In the genomic region with DNA sequence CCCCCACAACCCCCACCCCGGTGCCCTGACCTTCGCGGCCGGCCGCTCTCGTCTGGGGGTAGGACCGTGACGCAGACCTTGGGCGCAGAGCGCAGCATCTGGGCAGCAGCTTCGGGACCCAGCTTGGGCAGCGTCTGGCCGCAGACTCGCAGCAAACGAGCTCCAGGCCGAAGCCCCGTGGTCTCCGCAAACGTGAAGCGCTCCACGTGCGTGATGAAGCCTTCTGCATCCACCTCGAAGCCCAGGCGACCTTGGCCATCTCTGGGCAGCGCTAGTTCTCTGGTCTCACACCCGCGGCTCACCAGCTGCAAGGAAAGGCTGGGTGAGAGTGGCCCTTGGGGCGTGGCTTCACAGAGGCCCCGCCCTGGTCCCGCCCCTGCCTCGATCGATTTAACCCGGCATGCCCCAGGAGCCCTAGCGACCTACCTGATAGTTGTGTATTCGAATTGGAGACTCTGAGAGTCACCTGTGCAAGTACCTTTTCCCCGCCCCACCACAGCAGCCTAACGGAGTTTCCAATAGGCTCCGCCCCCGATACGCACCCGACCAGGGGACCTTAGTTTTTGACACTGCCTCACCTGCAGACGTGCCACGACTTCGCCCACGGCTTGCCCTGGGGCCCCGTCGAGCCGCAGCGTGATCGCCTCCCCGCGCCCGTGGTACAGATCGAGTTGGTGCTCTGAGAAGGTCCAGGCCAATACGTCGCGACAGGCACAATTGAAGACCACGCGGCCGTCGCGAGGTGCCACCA, we compare ENCODE assay signal across 8 mouse cellular contexts. TPM values are rescaled to one million over a fixed set of nuclear protein-coding genes. Genes with fewer than 3 reads are reported as not detected.
DNase-seq lines count a peak whose midpoint lies in the region; ATAC-seq and TF ChIP-seq lines count a peak whose summit lies in the region.

No protein-coding gene starts in this region.

- H3K36me3 ChIP-seq in heart, embryonic 13.5 days = peaks cover 89% of the 10 kb centered on the region
- no peaks in the 10 kb centered on the region for H3K36me3 ChIP-seq in hindbrain, embryonic 16.5 days (ENCODE audit: control insufficient read depth, insufficient read depth, low read length)
- no peaks in the 10 kb centered on the region for H3K36me3 ChIP-seq in midbrain, embryonic 11.5 days (ENCODE audit: control insufficient read depth, insufficient read depth, low read length)

- 13% methylated on average over 62 of the region's 62 CpGs for WGBS in heart, embryonic 13.5 days
- 8% methylated on average over 62 of the region's 62 CpGs for WGBS in hindbrain, embryonic 16.5 days
- 4% methylated on average over 62 of the region's 62 CpGs for WGBS in midbrain, embryonic 11.5 days

- no peak for TF ChIP-seq CTCF in cortical plate, adult 2 months (IDR thresholded peaks at IDR 0.05; ENCODE audit: extremely low read depth, insufficient read depth, low read length)

- no peak; the same call in 1 of the 2 replicates for TF ChIP-seq POLR2A in cortical plate, adult 2 months (IDR thresholded peaks at IDR 0.05; ENCODE audit: extremely low read depth, insufficient read depth, low read length)

- DNase-seq in heart, adult 8-10 months (ENCODE audit: low spot score) = no peak
- peak; percentile 97 for DNase-seq in midbrain, embryonic 11.5 days (ENCODE audit: low spot score, missing footprints)
- DNase-seq in right cerebral cortex, adult 2 months (ENCODE audit: low spot score in 2 of 2) = no peak
- no peak for DNase-seq in adipocyte (ENCODE audit: low spot score)
- DNase-seq in left cerebral cortex, adult 8-10 months (ENCODE audit: low spot score in 2 of 2) = no peak

- no peaks in the 10 kb centered on the region for H3K9me3 ChIP-seq in heart, embryonic 13.5 days
- no peaks in the 10 kb centered on the region for H3K9me3 ChIP-seq in hindbrain, embryonic 16.5 days (ENCODE audit: control insufficient read depth, low read length)
- no peaks in the 10 kb centered on the region for H3K9me3 ChIP-seq in midbrain, embryonic 11.5 days (ENCODE audit: control insufficient read depth, low read length)

- H3K9ac ChIP-seq in heart, embryonic 13.5 days = peak overlapping the region; percentile 68
- peak overlapping the region; percentile 65 for H3K9ac ChIP-seq in hindbrain, embryonic 16.5 days (ENCODE audit: low read depth, low read length)
- H3K9ac ChIP-seq in midbrain, embryonic 11.5 days (ENCODE audit: low read length) = peak overlapping the region; percentile 29; the same call in 1 of the 2 replicates

- peak overlapping the region; percentile 50 for H3K4me3 ChIP-seq in heart, embryonic 13.5 days
- H3K4me3 ChIP-seq in cortical plate, adult 2 months (ENCODE audit: insufficient read depth, low read length) = peak overlapping the region; percentile 47
- H3K4me3 ChIP-seq in hindbrain, embryonic 16.5 days (ENCODE audit: low read length) = peak overlapping the region; percentile 49
- peak overlapping the region; percentile 39 for H3K4me3 ChIP-seq in midbrain, embryonic 11.5 days (ENCODE audit: low read depth, low read length)

- H3K27me3 ChIP-seq in heart, embryonic 13.5 days (replicated peaks) = peaks cover 30% of the 10 kb centered on the region
- H3K27me3 ChIP-seq in hindbrain, embryonic 16.5 days (replicated peaks; ENCODE audit: control insufficient read depth, insufficient read depth, low read length) = peaks cover 23% of the 10 kb centered on the region
- H3K27me3 ChIP-seq in midbrain, embryonic 11.5 days (ENCODE audit: control insufficient read depth, insufficient read depth, low read length) = peaks cover 25% of the 10 kb centered on the region

- H3K4me1 ChIP-seq in heart, embryonic 13.5 days = peaks cover 22% of the 10 kb centered on the region
- H3K4me1 ChIP-seq in cortical plate, adult 2 months (ENCODE audit: control insufficient read depth, insufficient read depth, low read length) = no peaks in the 10 kb centered on the region
- peaks cover 13% of the 10 kb centered on the region for H3K4me1 ChIP-seq in hindbrain, embryonic 16.5 days (ENCODE audit: control insufficient read depth, insufficient read depth, low read depth, low read length)
- peaks cover 14% of the 10 kb centered on the region for H3K4me1 ChIP-seq in midbrain, embryonic 11.5 days (ENCODE audit: control insufficient read depth, insufficient read depth, low read length)

- H3K4me2 ChIP-seq in heart, embryonic 13.5 days = peak overlapping the region; percentile 80
- peak overlapping the region; percentile 79 for H3K4me2 ChIP-seq in hindbrain, embryonic 16.5 days (ENCODE audit: low read length)
- H3K4me2 ChIP-seq in midbrain, embryonic 11.5 days = peak overlapping the region; percentile 76

- ATAC-seq in heart, embryonic 13.5 days (ENCODE audit: extremely low read depth, insufficient number of reproducible peaks, low FRiP score, low TSS enrichment) = peak; percentile 2; the same call in 1 of the 2 replicates
- ATAC-seq in hindbrain, embryonic 16.5 days = peak; percentile 49
- ATAC-seq in midbrain, embryonic 11.5 days (ENCODE audit: low FRiP score) = peak; percentile 81

- no peak overlapping the region for H3K27ac ChIP-seq in heart, embryonic 13.5 days (replicated peaks)
- H3K27ac ChIP-seq in cortical plate, adult 2 months (ENCODE audit: insufficient read depth, low read length) = no peak overlapping the region
- no peak overlapping the region for H3K27ac ChIP-seq in hindbrain, embryonic 16.5 days (ENCODE audit: low read depth, low read length)
- no peak overlapping the region for H3K27ac ChIP-seq in midbrain, embryonic 11.5 days (ENCODE audit: low read depth, low read length)

RNA-seq across cellular contexts. Expression of a gene that starts 9.4 kb away (rescaled TPM):
- polyA plus RNA-seq in heart, embryonic 13.5 days (2015; fragmentation: Nextera tagmentation; extraction: Ambion mirVana) = 21.9 and 23.2 TPM in 2 replicates
- total RNA-seq in heart, adult 8-10 months (2022) = 10 to 100 TPM; 14.9 to 23.5 (median 17.8) TPM
- polyA plus RNA-seq in cortical plate, adult 2 months (2012; rRNA removed) = 16.9 and 17.7 TPM in 2 replicates
- polyA plus RNA-seq in hindbrain, embryonic 16.5 days (2015; fragmentation: Nextera tagmentation; extraction: Ambion mirVana) = 14.3 and 19.1 TPM in 2 replicates
- polyA plus RNA-seq in midbrain, embryonic 11.5 days (2014; fragmentation: Nextera tagmentation; extraction: Ambion mirVana) = 8.8 and 10.9 TPM in 2 replicates
- total RNA-seq in left cerebral cortex, adult 8-10 months (2022) = 10 to 100 TPM; 12.5 to 20.7 (median 14.9) TPM

RNA-seq across cellular contexts. Expression of a gene that starts 16.9 kb away (rescaled TPM):
- 35.9 and 37.4 TPM in 2 replicates for polyA plus RNA-seq in heart, embryonic 13.5 days (2015; fragmentation: Nextera tagmentation; extraction: Ambion mirVana)
- total RNA-seq in heart, adult 8-10 months (2022) = 10 to 100 TPM; 26.7 to 31.2 (median 28.5) TPM
- polyA plus RNA-seq in cortical plate, adult 2 months (2012; rRNA removed) = 30.9 and 32.5 TPM in 2 replicates
- polyA plus RNA-seq in hindbrain, embryonic 16.5 days (2015; fragmentation: Nextera tagmentation; extraction: Ambion mirVana) = 35.7 and 38.7 TPM in 2 replicates
- polyA plus RNA-seq in midbrain, embryonic 11.5 days (2014; fragmentation: Nextera tagmentation; extraction: Ambion mirVana) = 24.6 and 29.9 TPM in 2 replicates
- total RNA-seq in left cerebral cortex, adult 8-10 months (2022) = 10 to 100 TPM; 22.5 to 25.3 (median 23.7) TPM

RNA-seq across cellular contexts. Expression of a gene that starts 34.4 kb away (rescaled TPM):
- 23.2 and 24.0 TPM in 2 replicates for polyA plus RNA-seq in heart, embryonic 13.5 days (2015; fragmentation: Nextera tagmentation; extraction: Ambion mirVana)
- 10 to 100 TPM; 22.1 to 24.1 (median 23.2) TPM for total RNA-seq in heart, adult 8-10 months (2022)
- polyA plus RNA-seq in cortical plate, adult 2 months (2012; rRNA removed) = 21.1 and 23.1 TPM in 2 replicates
- polyA plus RNA-seq in hindbrain, embryonic 16.5 days (2015; fragmentation: Nextera tagmentation; extraction: Ambion mirVana) = 9.2 and 13.2 TPM in 2 replicates
- 14.0 and 17.3 TPM in 2 replicates for polyA plus RNA-seq in midbrain, embryonic 11.5 days (2014; fragmentation: Nextera tagmentation; extraction: Ambion mirVana)
- total RNA-seq in left cerebral cortex, adult 8-10 months (2022) = 10 to 100 TPM; 19.0 to 20.2 (median 19.7) TPM

RNA-seq across cellular contexts. Expression of a gene that starts 34.6 kb away (rescaled TPM):
- 13.6 and 14.9 TPM in 2 replicates for polyA plus RNA-seq in heart, embryonic 13.5 days (2015; fragmentation: Nextera tagmentation; extraction: Ambion mirVana)
- 10 to 100 TPM; 18.0 to 21.9 (median 19.8) TPM for total RNA-seq in heart, adult 8-10 months (2022)
- polyA plus RNA-seq in cortical plate, adult 2 months (2012; rRNA removed) = 59.9 and 60.8 TPM in 2 replicates
- polyA plus RNA-seq in hindbrain, embryonic 16.5 days (2015; fragmentation: Nextera tagmentation; extraction: Ambion mirVana) = 22.6 and 24.8 TPM in 2 replicates
- 18.6 and 23.1 TPM in 2 replicates for polyA plus RNA-seq in midbrain, embryonic 11.5 days (2014; fragmentation: Nextera tagmentation; extraction: Ambion mirVana)
- 10 to 100 TPM; 74.4 to 86.8 (median 80.3) TPM for total RNA-seq in left cerebral cortex, adult 8-10 months (2022)

RNA-seq across cellular contexts. Expression of a gene that starts 44.1 kb away (rescaled TPM):
- polyA plus RNA-seq in heart, embryonic 13.5 days (2015; fragmentation: Nextera tagmentation; extraction: Ambion mirVana) = 31.0 and 31.5 TPM in 2 replicates
- 10 to 100 TPM; 23.1 to 38.7 (median 29.3) TPM for total RNA-seq in heart, adult 8-10 months (2022)
- 111 and 115 TPM in 2 replicates for polyA plus RNA-seq in cortical plate, adult 2 months (2012; rRNA removed)
- polyA plus RNA-seq in hindbrain, embryonic 16.5 days (2015; fragmentation: Nextera tagmentation; extraction: Ambion mirVana) = 63.3 and 70.6 TPM in 2 replicates
- 36.9 and 40.0 TPM in 2 replicates for polyA plus RNA-seq in midbrain, embryonic 11.5 days (2014; fragmentation: Nextera tagmentation; extraction: Ambion mirVana)
- total RNA-seq in left cerebral cortex, adult 8-10 months (2022) = 100 to 1,000 TPM in 1 of 4 experiments, 10 to 100 TPM in 3; 87.3 to 115 (median 97.0) TPM

Comparison
In these comparisons a context has a peak if more than half of its experiments do, and no peak if none do; other contexts are left out.
1. ATAC-seq: peak in every context shown above with its lines; median percentile 81 in midbrain, embryonic 11.5 days; 49 in hindbrain, embryonic 16.5 days; 2 in heart, embryonic 13.5 days.